Mouse (Mus musculus): ENCODE data around the gene Optn. TPM values are rescaled to one million over a fixed set of nuclear protein-coding genes. Genes with fewer than 3 reads are reported as not detected.

Optn gene
- total and polyA plus RNA-seq, 2 experiments, result 13.3 to 70.8 TPM

DNA sequence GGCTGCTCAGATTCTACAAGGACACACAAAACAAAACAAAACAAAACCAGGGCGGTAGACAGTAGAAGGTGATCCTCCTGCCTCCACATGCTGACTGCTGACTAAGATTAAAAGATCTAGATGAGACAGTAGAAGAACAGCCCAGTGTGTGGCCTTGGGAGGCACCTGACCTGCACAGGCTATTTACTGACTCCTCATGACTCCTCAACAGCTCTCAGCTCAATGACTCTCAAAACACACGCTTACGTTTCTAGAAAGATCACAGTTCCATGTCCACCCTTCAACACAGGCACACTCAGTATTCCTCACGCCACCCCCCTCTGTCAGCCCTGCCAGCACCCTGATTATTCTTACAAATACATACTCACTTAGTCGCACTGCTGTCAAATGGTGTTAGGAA, 5.4 kb downstream of the Optn start:
- TF ChIP-seq CTCF (IDR thresholded peaks at IDR 0.05; ENCODE audit: low read depth, low read length), result no peak
- TF ChIP-seq POLR2A (IDR thresholded peaks at IDR 0.05; ENCODE audit: extremely low read depth, insufficient read depth, low read length), result no peak
- H3K4me3 ChIP-seq (ENCODE audit: insufficient read depth, low read depth, low read length), result no peak overlapping the region
- DNase-seq (ENCODE audit: extremely low read depth, low read depth, low spot score), result peak; percentile 51
- no peak overlapping the region for H3K9ac ChIP-seq (ENCODE audit: low read depth, low read length)
- WGBS, result 74% methylated on average over 5 of the region's 5 CpGs
- no peaks in the 10 kb centered on the region for H3K27me3 ChIP-seq (ENCODE audit: control insufficient read depth, insufficient read depth, low read length)
- peaks cover 31% of the 10 kb centered on the region for H3K36me3 ChIP-seq (ENCODE audit: control insufficient read depth, insufficient read depth, low read length)
- peaks cover 40% of the 10 kb centered on the region; the same call in 1 of the 2 replicates for H3K79me2 ChIP-seq (ENCODE audit: control insufficient read depth, insufficient read depth, low read length)
- peaks cover 15% of the 10 kb centered on the region for H3K4me1 ChIP-seq (ENCODE audit: control insufficient read depth, insufficient read depth, low read length)
- H3K27ac ChIP-seq (replicated peaks; ENCODE audit: insufficient read depth, low read depth, low read length), result no peak overlapping the region

DNA sequence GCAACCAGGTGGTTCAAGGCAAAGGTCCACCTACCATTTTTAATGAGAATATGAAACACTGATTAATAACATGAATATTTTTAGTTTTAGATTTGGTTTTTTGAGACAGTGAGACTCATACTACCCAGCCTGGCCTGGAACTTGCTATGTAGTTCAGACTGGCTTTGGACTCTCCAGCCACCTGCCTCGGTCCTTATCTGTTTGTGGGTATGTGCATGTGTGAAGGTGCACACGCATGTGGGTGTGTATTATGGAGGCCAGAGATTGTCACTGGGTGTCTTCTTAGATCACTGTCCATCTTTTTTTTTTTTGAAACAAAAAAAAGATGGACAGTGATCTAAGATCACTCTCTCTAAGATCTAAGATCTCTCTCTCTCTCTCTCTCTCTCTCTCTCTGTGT, 13.3 kb downstream of the Optn start:
- H3K27ac ChIP-seq (replicated peaks; ENCODE audit: insufficient read depth, low read depth, low read length), result no peak overlapping the region
- TF ChIP-seq CTCF (IDR thresholded peaks at IDR 0.05; ENCODE audit: low read depth, low read length), result no peak
- no peak for TF ChIP-seq POLR2A (IDR thresholded peaks at IDR 0.05; ENCODE audit: extremely low read depth, insufficient read depth, low read length)
- H3K79me2 ChIP-seq (ENCODE audit: control insufficient read depth, insufficient read depth, low read length), result peaks cover 10% of the 10 kb centered on the region; the same call in 1 of the 2 replicates
- no peak overlapping the region for H3K9ac ChIP-seq (ENCODE audit: low read depth, low read length)
- H3K27me3 ChIP-seq (ENCODE audit: control insufficient read depth, insufficient read depth, low read length), result no peaks in the 10 kb centered on the region
- no peak for DNase-seq (ENCODE audit: extremely low read depth, low read depth, low spot score)
- peaks cover 63% of the 10 kb centered on the region for H3K36me3 ChIP-seq (ENCODE audit: control insufficient read depth, insufficient read depth, low read length)
- H3K4me1 ChIP-seq (ENCODE audit: control insufficient read depth, insufficient read depth, low read length), result no peaks in the 10 kb centered on the region
- 89% methylated on average over 2 of the region's 2 CpGs for WGBS
- H3K4me3 ChIP-seq (ENCODE audit: insufficient read depth, low read depth, low read length), result no peak overlapping the region

DNA sequence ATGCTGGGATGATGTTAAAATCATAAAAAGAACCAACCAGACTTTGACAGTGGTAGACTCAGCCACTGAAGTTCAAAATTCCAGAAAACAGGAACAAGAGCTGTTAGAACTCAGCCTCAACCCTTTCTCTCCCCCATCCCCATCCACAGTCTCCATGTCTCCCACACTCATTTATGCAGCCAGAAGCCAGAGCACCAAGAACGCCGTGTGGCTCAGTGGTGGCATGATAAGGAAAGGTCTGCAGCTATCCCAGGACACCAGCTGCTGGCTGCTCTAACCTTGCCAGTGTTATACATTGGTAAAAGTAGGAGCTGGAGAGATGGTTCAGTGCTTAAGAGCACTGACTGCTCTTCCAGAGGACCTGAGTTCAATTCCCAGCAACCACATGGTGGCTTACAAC, 16.8 kb downstream of the Optn start:
- Histone ChIP-seq H3K36me3 (ENCODE audit: control insufficient read depth, insufficient read depth, low read length) (peaks cover 64% of the 10 kb centered on the region), H3K27ac (replicated peaks; ENCODE audit: insufficient read depth, low read depth, low read length) (no peak overlapping the region), H3K79me2 (ENCODE audit: control insufficient read depth, insufficient read depth, low read length) (peaks cover 3% of the 10 kb centered on the region; the same call in 1 of the 2 replicates), H3K4me3 (ENCODE audit: insufficient read depth, low read depth, low read length) (no peak overlapping the region), H3K27me3 (ENCODE audit: control insufficient read depth, insufficient read depth, low read length) (no peaks in the 10 kb centered on the region), H3K9ac (ENCODE audit: low read depth, low read length) (no peak overlapping the region), H3K4me1 (ENCODE audit: control insufficient read depth, insufficient read depth, low read length) (peaks cover 3% of the 10 kb centered on the region; the same call in 1 of the 2 replicates)
- TF ChIP-seq POLR2A (IDR thresholded peaks at IDR 0.05; ENCODE audit: extremely low read depth, insufficient read depth, low read length) (no peak), CTCF (IDR thresholded peaks at IDR 0.05; ENCODE audit: low read depth, low read length) (no peak)
- DNase-seq (ENCODE audit: extremely low read depth, low read depth, low spot score), result no peak
- 94% methylated on average over 2 of the region's 2 CpGs for WGBS

DNA sequence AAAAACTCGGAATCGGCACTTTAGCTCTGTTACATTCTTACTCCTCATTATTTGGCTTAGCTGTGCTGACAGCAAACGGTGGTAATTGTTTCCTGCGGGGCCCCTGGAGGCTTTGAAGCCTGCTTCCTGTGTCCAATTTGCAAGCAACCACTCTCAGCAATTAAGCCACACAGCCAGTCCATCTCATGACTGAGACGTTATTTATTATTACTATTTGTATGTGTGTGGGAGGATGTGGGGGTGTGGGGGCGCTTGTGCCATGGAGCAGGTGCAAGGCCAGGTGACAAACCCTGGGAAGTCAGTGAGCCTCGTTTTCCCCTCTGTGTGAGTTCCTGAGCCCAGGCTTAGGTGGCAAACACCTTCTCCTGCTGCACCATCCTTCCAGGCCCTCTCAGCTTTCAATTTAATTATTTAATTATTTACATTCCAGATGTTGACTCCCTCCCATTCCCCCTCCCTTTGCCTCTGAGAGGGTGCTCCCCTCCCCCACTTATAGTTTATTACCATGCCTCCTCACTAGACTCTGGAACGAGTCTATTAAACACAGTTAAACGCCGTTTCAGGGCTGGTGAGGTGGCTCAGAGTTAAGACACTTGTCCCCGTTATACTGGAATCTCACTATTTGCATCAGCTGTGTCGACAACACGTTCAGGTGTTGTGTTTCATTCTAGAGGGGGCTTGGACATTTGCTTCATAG, 18.4 kb downstream of the Optn start:
- H3K9ac ChIP-seq (ENCODE audit: low read depth, low read length), result no peak overlapping the region
- H3K79me2 ChIP-seq (ENCODE audit: control insufficient read depth, insufficient read depth, low read length), result 0 out of 2 replicates have a peak, but pooled peaks cover 3% of the 10 kb centered on the region
- H3K27ac ChIP-seq (replicated peaks; ENCODE audit: insufficient read depth, low read depth, low read length), result no peak overlapping the region
- H3K4me1 ChIP-seq (ENCODE audit: control insufficient read depth, insufficient read depth, low read length), result peaks cover 3% of the 10 kb centered on the region; the same call in 1 of the 2 replicates
- no peak overlapping the region for H3K4me3 ChIP-seq (ENCODE audit: insufficient read depth, low read depth, low read length)
- no peak for DNase-seq (ENCODE audit: extremely low read depth, low read depth, low spot score)
- TF ChIP-seq POLR2A (IDR thresholded peaks at IDR 0.05; ENCODE audit: extremely low read depth, insufficient read depth, low read length) (no peak), CTCF (IDR thresholded peaks at IDR 0.05; ENCODE audit: low read depth, low read length) (no peak)
- peaks cover 66% of the 10 kb centered on the region for H3K36me3 ChIP-seq (ENCODE audit: control insufficient read depth, insufficient read depth, low read length)
- 72% methylated on average over 13 of the region's 13 CpGs for WGBS
- H3K27me3 ChIP-seq (ENCODE audit: control insufficient read depth, insufficient read depth, low read length), result no peaks in the 10 kb centered on the region

DNA sequence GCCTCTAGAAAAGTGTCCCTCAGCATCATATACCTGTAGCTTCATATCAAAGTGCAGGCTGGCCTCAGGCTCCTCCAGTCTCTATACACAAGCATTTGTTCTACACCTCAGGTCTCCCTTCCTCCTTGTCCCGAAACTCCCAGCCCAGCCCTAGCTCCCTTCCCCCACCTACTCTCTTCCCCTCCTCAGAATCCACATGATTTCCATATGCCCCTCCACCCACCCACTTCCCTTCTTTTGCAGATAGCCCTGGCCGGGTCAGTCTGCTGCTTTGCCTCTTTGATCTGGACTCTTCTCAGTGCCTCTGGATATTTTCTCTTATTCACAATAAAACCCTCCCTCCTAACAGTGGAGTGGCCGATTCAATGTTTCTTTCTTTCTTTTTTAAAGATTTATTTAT, 19.5 kb downstream of the Optn start:
- H3K9ac ChIP-seq (ENCODE audit: low read depth, low read length), result no peak overlapping the region
- 68% methylated on average over 3 of the region's 3 CpGs for WGBS
- no peak for TF ChIP-seq CTCF (IDR thresholded peaks at IDR 0.05; ENCODE audit: low read depth, low read length)
- no peak for TF ChIP-seq POLR2A (IDR thresholded peaks at IDR 0.05; ENCODE audit: extremely low read depth, insufficient read depth, low read length)
- H3K4me1 ChIP-seq (ENCODE audit: control insufficient read depth, insufficient read depth, low read length), result peaks cover 3% of the 10 kb centered on the region; the same call in 1 of the 2 replicates
- no peak overlapping the region for H3K4me3 ChIP-seq (ENCODE audit: insufficient read depth, low read depth, low read length)
- no peaks in the 10 kb centered on the region for H3K27me3 ChIP-seq (ENCODE audit: control insufficient read depth, insufficient read depth, low read length)
- no peak overlapping the region for H3K27ac ChIP-seq (replicated peaks; ENCODE audit: insufficient read depth, low read depth, low read length)
- peaks cover 71% of the 10 kb centered on the region for H3K36me3 ChIP-seq (ENCODE audit: control insufficient read depth, insufficient read depth, low read length)
- 0 out of 2 replicates have a peak, but pooled peaks cover 3% of the 10 kb centered on the region for H3K79me2 ChIP-seq (ENCODE audit: control insufficient read depth, insufficient read depth, low read length)
- DNase-seq (ENCODE audit: extremely low read depth, low read depth, low spot score), result no peak

DNA sequence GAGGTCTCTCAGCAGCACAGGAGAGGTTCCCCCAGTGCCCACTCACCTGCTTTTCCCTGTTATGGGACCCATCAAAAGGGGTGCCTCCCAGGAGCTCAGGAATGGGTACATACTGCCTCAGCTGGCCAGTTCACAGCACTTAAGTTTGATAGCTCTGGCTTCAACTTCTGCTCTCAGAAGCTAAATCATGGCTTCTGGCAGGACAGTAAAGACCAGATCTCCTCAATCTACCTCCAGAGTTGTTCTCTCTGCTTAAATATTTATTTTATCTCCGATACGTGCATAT, 20.4 kb downstream of the Optn start:
- Histone ChIP-seq H3K9ac (ENCODE audit: low read depth, low read length) (no peak overlapping the region), H3K27me3 (ENCODE audit: control insufficient read depth, insufficient read depth, low read length) (no peaks in the 10 kb centered on the region), H3K27ac (replicated peaks; ENCODE audit: insufficient read depth, low read depth, low read length) (no peak overlapping the region), H3K36me3 (ENCODE audit: control insufficient read depth, insufficient read depth, low read length) (peaks cover 68% of the 10 kb centered on the region), H3K79me2 (ENCODE audit: control insufficient read depth, insufficient read depth, low read length) (0 out of 2 replicates have a peak, but pooled peaks cover under 1% of the 10 kb centered on the region), H3K4me1 (ENCODE audit: control insufficient read depth, insufficient read depth, low read length) (peaks cover 3% of the 10 kb centered on the region), H3K4me3 (ENCODE audit: insufficient read depth, low read depth, low read length) (no peak overlapping the region)
- TF ChIP-seq POLR2A (IDR thresholded peaks at IDR 0.05; ENCODE audit: extremely low read depth, insufficient read depth, low read length) (no peak), CTCF (IDR thresholded peaks at IDR 0.05; ENCODE audit: low read depth, low read length) (no peak)
- WGBS, result 99% methylated on average over 2 of the region's 2 CpGs
- DNase-seq (ENCODE audit: extremely low read depth, low read depth, low spot score), result no peak
